Mouse (Mus musculus) heart, adult 18-20 months (tissue): ENCODE measurements around the gene Lrrc57. TPM values are rescaled to one million over a fixed set of nuclear protein-coding genes. Genes with fewer than 3 reads are reported as not detected.

Experiments used
- DNase-seq, 2 experiments: peaks; one replicate each; pipeline ENCODE4 v3.0.0; 2021 to 2022; ENCODE audit warnings: mixed read lengths in 1 of 2
- long read RNA-seq, 2 experiments: library from polyadenylated mRNA; stranded (forward); transcript quantifications; one replicate each; pipeline ENCODE4 v2.0.0; 2021
- total RNA-seq, 2 experiments: library from RNA; stranded (reverse); gene quantifications; 2 replicates each; pipeline ENCODE4 v1.2.3; 2021

Lrrc57 gene
- 10 to 100 TPM; 16.9 to 17.1 TPM for total RNA-seq
- long read RNA-seq, experiment 1, partial matches to known transcripts: 0 of 10 reads
- long read RNA-seq, experiment 1, other reads (novel, unspliced or antisense): 7 of 10 reads
- long read RNA-seq, experiment 2, partial matches to known transcripts: 1 of 10 reads
- long read RNA-seq, experiment 2, other reads (novel, unspliced or antisense): 6 of 10 reads

DNA sequence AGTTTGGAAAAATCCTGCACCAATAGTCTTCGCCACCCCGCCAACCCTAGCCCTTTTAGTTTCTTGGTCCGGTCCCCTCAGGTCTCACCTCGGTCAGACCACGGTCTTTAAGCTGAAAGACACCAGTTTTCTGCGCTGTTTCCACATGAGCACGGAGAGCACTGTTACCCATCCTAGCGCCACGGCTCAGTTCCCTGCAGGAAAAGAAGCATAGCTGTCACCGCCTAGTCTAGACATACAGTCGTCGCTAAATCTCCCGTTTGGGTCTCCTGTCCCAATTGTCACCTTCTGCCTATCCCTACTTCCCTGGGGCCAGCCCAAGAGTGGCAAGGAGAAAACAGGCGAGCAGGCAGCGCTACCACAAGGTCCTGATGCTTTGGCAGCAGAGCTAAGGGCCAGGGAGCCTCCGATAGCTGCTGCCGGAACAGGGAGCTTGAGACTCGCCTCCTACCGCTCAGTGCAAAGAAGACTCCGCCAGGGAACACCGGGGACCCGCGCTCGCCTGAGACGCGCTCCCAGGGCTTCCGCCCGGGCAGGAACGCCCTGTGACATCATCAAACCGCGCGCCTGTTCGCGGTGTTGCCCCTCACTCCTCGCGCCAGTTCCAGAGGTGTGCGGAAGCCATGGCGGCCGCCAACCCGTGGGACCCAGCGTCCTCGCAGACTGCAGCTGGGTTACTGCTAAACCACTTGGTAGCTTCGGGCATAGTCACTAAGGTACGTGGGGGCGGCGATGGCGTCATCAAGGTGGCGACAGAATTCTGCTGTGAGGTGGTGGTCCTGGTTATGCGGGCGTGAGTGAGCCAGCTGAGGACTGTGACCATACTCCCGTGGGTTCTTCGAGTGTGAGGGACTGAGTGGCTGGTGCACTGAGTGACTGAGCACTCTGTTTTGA lies at the start of gene Lrrc57, which contains the start of gene Haus2:
Gene Lrrc57 (minus strand): TSS at position 691 of the 894 bp plus-strand sequence.
Gene Haus2 (plus strand): TSS at position 554 of the 894 bp plus-strand sequence.
- peak; percentile 92 to 94 for DNase-seq

DNA sequence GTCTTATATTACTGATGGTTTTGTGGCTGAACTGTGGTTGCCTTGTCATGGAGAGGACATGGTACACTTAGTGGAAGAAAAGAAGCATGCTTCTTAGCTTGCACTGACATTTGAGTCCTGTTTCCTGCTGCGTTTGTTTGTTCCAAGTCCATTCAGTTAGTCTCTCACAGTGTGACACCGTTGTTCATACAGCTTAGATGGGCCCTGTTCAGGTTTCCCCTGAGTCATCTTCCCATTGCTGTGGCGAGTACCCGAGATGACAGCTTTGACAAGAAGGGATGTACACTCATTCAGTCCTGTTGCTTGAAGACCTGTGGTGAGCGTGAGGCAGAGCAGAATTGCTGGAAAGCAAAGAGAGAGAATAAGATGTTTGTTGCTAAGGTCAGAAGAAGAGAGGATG lies 49.2 kb upstream of the Lrrc57 start:
- DNase-seq: no peak

DNA sequence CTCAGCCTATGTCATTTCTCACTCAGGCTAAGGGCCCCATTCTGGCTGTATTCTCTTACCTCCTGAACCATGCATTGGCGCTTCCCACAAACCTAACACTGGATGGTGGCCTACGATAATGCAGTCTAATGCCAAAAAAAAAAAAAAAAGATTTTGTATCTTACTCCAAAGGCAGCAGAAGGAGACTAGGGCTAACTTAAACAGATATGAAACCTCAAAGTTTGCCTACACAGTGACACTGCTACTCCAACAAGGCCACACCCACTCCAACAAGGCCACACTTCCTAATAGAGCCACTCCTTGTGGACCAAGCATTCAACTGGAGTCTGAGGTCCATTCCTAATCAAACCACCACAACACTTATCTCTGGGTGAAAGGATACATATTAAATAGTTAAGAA lies 47.4 kb upstream of the Lrrc57 start:
- no peak for DNase-seq

DNA sequence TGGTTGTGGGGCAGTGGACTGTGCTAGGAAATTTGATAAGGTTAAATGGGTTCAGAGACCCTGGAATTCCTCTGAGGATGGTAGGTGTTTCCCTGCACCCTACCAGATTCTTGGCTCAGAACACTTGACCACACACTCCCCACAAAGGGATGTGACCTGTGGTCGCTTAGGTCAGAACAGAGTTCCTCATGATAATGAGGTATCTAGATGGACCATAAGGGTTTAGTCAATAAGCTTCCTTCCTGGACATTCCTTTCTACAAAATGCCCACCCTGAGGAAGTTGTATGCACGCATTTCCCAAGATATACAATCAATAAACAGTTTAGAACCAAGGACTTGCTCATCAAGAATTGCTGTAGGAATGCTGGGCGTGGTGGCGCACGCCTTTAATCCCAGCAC lies 46.6 kb upstream of the Lrrc57 start:
- DNase-seq: no peak

DNA sequence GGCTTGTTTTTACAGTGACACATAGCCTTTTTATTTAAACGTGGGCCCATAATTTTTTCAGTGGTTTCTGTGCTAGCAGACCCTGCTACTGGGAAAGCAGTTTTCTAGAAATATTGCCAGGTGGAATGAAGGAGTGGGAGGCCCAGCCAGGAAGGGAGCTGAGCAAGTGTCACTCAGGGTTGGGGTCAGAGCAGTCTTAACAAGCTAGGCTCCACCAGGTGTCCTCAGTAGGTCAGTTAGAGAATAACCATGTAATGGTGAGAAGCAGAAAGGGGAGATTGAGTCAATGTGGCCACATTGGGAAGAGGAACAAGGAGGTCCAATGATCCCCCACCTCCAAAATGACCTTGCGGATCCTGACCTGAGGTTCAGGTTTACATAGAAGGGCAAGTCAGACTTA lies 45.4 kb upstream of the Lrrc57 start:
- DNase-seq: no peak

DNA sequence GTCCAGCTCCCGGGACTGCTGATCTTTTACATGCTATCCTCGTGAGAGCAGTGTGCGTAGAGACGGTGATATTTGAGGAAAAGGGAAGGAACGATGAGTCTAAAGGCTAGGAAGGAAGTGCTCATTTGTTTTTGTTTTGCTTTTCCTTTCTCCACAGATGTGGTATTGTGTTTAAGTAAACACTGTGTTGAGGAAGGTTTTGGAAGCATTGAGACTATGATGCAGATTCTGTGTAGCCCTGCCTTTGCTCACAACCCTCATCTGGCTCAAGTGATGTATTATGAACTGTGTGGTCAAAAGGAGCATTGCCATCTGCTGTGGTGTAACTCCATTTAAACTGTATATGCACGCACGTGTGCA lies 43.6 kb upstream of the Lrrc57 start:
- peak in 1 of 2 experiments; percentile 14 for DNase-seq

DNA sequence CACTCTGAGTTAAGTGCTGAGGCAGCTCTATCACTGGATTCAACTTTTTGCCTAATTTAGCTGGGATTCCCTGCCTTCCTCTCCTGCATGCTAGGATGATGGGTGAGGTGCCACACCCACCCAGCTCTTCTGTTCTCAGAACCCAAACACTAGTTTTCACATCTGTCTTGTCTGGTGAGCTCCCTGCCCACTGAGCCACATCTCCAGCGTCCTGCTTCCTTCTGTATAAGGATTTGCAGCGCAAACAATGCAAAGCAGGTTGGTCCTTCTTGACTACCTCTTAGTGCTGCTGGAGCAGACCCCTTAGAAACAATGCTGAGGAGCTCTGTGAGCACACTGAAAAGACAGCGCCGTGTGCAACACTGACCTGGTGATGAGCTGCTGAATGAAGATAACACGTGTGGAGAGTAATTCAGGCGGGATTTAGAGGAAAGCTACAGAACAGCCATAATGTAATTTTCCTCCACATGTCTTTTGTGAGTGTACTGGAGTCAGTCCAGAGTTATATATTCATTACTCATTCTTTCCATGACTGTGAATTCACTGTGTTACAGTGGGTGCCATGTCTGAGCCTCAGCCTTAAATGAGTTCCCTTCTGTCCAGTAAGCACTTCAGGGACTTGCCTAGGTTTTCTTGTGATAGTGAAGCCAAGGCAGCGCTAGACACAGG lies 43.1 kb upstream of the Lrrc57 start:
- DNase-seq: peak in 1 of 2 experiments; percentile 20

DNA sequence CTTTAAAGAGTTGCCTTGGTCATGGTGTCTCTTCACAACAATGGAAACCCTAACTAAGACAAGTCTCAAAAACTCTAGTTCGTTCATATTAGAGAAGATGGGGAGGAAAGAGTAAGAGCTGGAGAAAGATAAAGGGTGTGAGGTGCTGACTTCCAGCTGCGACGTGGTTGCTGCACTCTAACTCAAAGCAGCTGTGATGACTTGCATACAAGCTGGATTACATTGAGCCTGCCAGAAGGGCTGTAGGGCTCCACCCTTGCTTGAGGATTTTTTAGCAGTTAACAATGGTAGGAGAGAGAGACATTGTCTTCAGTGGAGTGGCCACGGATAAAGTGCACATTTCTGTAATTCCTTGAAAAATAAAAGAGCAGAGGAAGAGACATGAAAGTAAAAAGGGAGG lies 37.5 kb upstream of the Lrrc57 start:
- peak; percentile 45 to 62 for DNase-seq

DNA sequence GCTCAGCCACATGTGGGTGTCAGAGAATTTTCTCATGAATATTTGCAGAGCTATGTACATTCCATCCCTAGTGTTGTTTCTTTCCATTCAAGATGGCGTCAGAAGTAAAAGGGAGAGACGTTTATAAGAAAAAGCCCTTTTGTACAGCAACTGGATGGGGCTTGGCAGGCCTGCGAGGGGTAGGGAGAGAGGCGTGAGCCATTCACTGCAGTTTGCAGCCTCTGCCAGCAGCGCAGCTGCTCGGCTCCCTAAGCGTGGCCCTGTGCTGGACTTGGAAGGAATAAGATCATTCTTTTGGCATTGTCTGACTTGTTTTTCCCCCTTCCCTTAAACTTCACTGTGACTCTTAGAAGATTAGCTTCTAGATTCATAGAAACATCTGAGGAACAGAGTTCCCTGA lies 34.5 kb upstream of the Lrrc57 start:
- peak; percentile 68 to 87 for DNase-seq

DNA sequence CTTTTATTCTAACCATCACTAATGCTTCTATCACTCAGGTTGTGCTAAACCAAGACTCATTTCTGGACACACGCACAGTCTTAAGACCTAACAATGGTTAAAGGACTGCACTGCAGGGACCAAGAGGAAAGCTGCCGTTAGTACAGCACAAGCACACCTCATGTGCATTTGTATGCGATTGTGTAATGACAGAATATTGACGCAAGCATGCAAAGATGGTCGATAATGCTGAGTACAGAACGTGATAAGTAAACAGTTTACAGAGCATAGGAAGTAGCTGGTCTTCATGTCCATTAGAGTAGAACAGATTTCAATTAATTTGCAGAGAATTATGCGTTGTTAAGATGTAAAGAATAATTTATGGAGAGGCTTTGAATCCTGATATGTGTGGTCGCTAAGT lies 31.5 kb upstream of the Lrrc57 start:
- DNase-seq: no peak

DNA sequence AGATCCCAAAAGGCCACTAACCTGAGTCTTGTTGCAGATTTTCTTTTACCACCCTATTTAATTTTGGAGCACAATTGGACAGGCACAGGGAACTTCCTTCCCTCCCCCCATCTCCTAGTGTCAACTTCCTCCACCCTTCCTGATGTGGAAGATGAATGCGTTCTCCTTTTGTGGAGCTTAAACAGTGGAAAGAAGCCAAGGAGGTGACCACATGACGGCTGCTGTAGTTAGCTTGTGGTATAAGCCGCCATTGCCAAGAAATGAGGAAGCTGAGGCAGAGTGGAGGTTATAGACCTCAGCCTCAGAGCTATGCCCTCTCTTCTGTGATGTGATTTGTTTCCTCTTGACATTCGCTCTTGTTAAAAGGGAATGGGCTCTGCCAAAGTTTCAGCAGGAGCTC lies 22.6 kb upstream of the Lrrc57 start:
- peak; percentile 61 to 86 for DNase-seq

DNA sequence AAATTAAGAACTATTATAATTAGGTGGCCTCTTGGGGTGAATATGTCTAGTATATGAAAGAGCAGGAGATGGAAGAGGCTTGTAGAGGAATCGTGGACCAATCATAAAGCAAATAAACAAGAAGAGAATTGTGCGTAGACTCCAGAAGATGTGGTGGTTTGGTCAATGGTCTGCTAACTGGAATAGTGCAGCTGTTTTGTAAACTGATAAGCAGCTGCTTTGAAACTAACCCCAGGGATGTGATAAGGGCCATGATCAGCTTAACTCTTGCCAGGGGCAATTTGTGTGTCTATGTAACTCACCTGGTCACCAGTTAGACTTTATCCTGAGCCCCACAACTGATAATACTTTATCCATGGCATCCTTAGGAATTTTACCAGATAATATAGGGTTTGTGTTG lies 22.2 kb upstream of the Lrrc57 start:
- no peak for DNase-seq

DNA sequence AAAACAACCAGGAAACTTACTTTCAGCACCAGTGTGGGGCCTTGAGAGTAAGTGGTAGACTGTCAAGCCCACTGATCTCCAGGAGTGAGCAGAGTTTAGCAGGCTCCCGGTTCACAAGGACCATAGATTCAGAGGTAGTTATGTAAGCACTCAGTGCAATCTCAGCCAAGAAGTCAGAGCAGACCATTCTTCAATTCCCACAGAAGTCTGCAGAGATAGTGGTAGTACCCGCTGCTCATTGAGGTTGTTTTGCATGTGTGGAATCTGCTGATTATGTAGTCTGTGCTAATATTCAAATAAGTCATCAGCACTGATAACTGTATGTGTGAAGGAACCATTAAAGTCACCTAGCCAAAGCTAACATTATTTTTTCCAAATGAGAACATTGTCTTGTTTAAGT lies 21.3 kb upstream of the Lrrc57 start:
- no peak for DNase-seq

DNA sequence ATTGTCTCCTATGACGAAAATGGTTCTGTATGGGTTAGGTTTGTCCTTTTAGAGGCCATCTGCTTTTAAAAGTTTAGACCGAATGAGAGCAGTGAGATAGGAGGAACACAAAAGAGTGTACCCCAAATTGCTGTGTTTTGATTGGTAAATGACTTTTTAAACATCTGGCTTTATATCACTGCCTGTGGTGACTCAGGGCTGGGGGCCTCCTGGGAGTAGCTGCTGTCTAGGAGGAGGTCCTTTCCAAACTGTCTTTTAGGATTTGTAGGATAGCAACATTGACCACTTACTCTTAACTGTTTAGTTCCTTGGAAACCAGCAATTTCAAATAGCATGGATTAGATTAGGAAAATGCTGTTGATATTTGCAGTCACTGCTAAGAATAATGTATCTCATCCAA lies 20.9 kb upstream of the Lrrc57 start:
- peak; percentile 44 to 49 for DNase-seq

DNA sequence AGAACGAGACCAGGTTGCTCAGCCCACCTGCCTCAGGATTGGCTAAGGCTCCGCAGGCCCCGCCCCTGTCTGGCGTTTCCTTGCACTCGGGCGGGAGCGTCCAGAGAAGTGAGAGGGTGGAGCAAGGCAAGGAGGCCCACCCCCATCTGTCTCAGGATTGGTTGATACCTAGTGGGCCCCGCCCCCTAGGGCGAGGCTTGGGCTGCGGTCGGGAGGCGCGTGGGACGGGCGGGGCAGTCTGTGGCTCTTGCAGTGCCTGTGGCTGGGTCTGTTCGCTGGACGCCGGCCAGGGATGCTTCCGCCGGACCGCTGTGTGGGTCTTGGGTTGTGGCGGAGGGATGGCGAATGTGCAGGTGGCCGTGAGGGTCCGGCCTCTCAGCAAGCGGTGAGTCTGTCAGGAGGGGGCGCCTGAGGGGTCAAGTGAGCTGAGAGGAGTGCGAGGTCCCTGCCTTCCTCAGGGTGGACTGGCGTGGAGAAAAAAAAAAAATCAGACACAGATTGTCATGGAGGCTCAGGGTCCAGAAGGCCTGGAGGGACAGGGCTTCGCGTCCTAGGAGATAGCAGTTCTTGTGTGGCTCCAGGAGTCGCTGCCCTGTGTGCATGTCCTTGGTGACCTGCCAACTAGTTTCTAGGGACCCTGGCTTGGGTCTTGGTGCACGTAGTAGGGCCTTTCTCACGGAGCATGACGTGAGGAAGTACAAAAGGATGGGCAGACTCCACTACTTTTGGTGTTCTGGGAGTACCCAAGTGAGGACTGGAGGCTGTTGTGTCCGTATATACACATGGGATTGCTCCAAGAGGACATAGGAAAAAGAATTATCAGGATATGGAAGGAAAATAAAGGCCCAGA lies 19.8 kb upstream of the Lrrc57 start, which contains the start of gene Stard9:
Gene Stard9 (plus strand): TSS at position 236 of the 850 bp plus-strand sequence.
- peak; percentile 98 to 99 for DNase-seq

DNA sequence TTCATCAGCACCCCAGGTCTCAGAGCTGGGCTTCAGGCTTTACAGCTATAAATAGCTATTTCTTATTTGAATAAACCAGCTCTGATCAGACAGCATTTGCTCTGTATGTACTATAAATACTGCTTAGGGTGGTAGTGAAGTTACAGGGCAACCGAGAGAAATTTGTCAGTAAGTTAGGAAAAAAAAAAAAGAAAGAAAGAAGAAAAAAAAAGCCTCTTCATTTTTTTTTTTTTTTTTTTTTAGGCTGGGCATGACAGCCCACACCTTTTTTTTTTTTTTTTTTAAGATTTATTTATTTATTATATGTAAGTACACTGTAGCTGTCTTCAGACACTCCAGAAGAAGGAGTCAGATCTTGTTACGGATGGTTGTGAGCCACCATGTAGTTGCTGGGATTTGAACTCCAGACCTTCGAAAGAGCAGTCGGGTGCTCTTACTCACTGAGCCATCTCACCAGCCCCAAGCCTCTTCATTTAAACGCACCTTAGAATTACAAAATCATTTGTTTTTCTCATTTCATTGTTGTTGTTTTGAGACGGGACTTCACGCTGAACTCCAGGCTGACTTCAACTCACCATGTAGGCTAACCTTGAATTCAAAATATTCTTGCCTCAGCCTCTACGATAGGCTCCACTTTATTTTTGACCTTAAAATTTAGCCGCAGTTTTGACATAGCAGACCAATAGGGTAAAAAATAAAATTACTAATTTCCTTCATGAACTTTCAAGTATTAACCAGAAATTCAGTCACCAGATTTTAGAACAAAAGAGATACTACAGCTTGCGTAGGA lies 19.0 kb upstream of the Lrrc57 start:
- no peak for DNase-seq

DNA sequence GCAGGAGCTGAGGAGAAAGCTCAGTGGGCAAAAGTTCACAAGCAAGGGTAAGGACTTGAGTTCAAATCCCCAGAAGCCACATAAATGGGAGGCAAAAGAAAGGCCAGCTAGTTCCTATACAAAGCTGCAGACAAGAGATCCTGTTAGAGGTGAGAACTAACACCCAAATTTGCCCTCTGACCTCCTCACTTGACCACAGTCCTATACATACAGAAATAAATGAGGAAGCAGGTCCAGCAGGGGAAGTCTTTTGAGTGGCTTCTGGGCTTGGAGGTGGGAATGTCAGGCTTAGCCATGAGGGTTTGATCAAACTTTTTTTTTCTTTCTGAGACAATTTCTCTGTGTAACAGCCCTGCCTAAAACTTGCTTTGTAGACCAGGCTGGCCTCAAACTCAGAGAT lies 13.6 kb upstream of the Lrrc57 start:
- no peak for DNase-seq

DNA sequence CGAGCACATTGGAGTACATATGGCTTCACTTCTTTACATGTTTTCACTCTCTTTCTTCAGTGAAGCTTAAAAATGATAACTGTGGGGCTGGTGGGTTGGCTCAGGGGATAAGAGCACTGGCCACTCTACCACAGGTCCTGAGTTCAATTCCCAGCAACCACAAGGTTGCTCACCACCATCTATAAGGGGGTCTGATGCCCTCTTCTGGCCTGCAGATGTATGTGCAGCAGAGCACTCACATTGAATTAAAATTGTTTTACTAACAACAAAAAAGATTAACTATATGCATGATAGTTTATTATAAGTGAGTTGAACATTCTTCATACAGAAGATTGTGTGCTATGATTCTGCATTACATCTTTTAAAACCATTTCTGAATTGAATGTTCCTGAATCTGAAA lies 10.2 kb upstream of the Lrrc57 start:
- no peak for DNase-seq

DNA sequence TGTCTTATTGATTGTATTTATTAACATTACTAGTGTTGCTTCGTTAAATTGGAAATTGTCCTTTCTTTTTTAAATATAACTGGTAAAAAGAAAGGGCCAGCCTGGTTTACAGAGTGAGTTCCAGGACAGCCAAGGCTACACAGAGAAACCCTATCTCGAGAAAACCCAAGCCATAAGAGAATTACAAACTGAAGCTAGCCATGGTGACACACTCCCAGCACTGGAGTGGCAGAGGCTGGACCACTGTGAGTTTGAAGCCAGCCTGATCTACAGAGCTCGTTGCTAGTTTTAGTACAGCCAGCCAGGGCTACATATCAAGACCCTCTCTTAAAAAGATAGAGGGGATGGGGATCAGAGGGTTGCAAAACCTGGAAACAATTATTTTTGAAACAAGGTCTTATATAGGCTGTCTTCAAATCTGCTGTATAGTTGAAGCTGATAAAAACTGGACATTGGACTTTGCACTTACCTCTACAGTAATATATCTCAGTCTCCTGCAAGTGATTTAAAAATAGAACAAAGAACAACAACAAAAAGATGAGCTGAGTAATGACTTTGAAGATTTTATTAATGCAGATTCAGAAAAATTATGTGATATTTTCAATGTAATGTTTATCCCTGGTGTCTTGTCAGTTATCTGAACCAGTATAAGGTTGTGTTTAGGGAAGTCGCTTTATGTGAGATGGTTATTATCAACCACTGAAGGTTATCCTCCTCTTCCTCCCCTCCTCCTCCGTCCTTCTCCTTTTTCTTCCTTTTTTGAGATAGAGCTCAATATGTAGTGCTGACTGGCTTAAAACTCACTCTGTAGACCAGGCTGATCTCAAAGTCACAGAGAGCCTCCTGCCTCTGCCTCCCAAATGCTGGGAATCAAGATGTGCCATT lies 7.2 kb upstream of the Lrrc57 start:
- no peak for DNase-seq

DNA sequence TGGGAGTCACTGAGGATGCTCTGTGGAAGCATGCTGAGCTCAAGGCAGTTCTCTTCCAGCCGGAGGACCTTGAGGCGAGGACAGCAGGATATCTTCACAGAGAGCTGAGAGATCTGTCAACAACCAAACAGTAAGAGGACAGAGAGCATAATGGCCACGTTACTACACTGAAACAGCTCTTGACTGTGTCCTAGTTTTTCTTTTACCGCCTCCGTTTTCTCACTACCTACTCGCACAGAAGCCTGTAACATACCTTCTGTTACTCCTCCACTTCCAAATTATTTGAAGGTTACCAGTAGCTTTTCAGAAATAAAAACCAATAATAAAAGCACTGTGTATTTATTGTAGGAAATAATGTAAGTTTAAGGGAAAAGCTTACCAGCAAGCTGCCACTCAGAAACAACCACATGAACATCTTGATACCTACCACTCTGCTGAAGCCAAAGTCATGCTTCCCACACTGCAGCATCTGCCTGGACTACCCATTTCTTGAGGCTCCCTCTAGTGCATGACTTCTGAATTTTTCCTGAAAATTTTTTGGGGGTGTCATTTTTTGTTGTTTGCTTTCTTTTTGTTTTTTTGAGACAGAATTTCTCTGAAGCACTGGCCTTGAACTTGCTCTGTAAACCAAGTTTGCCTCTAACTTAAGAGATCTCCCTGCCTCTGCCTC lies 3.2 kb downstream of the Lrrc57 start:
- DNase-seq: no peak
